Mouse (Mus musculus) heart, adult 11 months (tissue): Measurements from ENCODE around the gene Apol7c.
"Not testable (repeated sequence)": the region's sequence is repeated elsewhere in the genome, so short reads cannot be mapped to it uniquely, and the experiment has no call there.

Experiments used
- DNase-seq: peaks from one replicate; pipeline ENCODE4 v3.0.0; 2022

Gene Apol7c

GRCm38 (mm10) chr15:77533216-77533615 lies at the start of gene Apol7c:
Apol7c (minus strand) TSS chr15:77533316.
- DNase-seq: no peak

- DNase-seq: peak; percentile 99
Observed at GRCm38 (mm10) chr15:77581681-77582080, 48.6 kb upstream of the Apol7c start.

GRCm38 (mm10) chr15:77579311-77579710 lies 46.2 kb upstream of the Apol7c start:
- peak; percentile 31 for DNase-seq

- DNase-seq: peak; percentile 81
Observed at GRCm38 (mm10) chr15:77578801-77579200, 45.7 kb upstream of the Apol7c start.

- DNase-seq: peak; percentile 36
Observed at GRCm38 (mm10) chr15:77563219-77563618, 30.1 kb upstream of the Apol7c start.

GRCm38 (mm10) chr15:77561792-77562191 lies 28.7 kb upstream of the Apol7c start, which contains the start of gene 1700025B11Rik:
1700025B11Rik (minus strand) TSS chr15:77561892.
- DNase-seq: no peak

GRCm38 (mm10) chr15:77539221-77539620 lies 6.1 kb upstream of the Apol7c start:
- DNase-seq: not testable (repeated sequence)

GRCm38 (mm10) chr15:77523186-77523843 lies 9.8 kb downstream of the Apol7c start:
- DNase-seq: peak; percentile 91

- peak; percentile 52 for DNase-seq
Observed at GRCm38 (mm10) chr15:77520596-77520995, 12.5 kb downstream of the Apol7c start.

- DNase-seq: not testable (repeated sequence)
Observed at GRCm38 (mm10) chr15:77507966-77508365, 25.1 kb downstream of the Apol7c start, which contains the start of gene Apol11a. Apol11a (plus strand) TSS chr15:77508271.

GRCm38 (mm10) chr15:77494694-77495093 lies 38.4 kb downstream of the Apol7c start:
- peak; percentile 15 for DNase-seq

GRCm38 (mm10) chr15:77493181-77493580 lies 39.9 kb downstream of the Apol7c start:
- DNase-seq: not testable (repeated sequence)

- peak; percentile 27 for DNase-seq
Observed at GRCm38 (mm10) chr15:77482140-77482794, 50.8 kb downstream of the Apol7c start.

- DNase-seq: peak; percentile 76
Observed at GRCm38 (mm10) chr15:77476693-77477092, 56.4 kb downstream of the Apol7c start, which contains the start of gene Apol10a. Apol10a (plus strand) TSS chr15:77477047.
